Mouse (Mus musculus): ENCODE measurements around the gene Mapkapk3.
"Not testable (repeated sequence)": the region's sequence is repeated elsewhere in the genome, so short reads cannot be mapped to it uniquely, and the experiment has no call there.

Gene Mapkapk3

DNA sequence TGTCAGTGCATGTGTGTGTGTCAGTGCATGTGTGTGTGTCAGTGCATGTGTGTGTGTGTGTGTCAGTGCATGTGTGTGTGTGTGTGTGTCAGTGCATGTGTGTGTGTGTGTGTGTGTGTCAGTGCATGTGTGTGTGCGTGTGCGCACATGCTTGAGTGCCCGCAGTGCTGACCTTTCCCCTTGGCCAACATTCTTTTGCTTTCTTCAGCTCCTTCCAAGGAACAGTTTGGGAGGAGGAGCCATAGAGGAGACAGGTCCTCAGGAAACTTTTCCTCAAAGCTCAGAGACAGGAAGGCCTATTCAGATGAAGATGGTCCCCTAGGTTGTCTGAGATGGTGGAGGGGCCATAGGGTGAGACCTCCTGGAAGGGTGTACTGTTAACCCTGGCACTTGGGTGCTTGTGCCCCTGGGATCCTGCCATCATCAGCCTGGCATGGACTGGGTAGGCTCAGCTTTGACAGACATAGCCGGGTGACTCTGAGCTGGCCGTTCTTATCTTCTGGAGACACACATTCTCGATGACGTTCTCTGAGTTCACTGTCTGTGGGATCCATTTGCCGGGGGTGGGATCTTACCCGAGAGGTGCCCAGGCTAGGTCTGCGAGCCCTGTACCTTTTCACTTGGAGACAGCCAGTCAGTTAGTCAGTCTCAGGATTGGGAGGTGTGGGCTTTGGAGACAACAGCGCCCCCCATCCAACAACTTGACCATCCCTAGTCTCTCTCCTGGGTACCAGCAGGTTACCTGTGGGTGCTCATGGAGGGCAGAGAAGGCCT is 17.6 kb upstream of the Mapkapk3 start:
- no peak for DNase-seq (ENCODE audit: low spot score)

DNA sequence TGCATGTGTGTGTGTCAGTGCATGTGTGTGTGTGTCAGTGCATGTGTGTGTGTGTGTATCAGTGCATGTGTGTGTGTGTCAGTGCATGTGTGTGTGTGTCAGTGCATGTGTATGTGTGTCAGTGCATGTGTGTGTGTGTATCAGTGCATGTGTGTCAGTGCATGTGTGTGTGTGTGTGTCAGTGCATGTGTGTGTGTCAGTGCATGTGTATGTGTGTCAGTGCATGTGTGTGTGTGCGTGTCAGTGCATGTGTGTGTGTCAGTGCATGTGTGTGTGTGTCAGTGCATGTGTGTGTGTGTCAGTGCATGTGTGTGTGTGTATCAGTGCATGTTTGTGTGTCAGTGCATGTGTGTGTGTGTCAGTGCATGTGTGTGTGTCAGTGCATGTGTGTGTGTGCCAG is 17.0 kb upstream of the Mapkapk3 start:
- not testable (repeated sequence) for DNase-seq (ENCODE audit: low spot score)

- peak; percentile 69 for DNase-seq (ENCODE audit: low spot score)
Observed at GRCm38 (mm10) chr9:107305601-107306542, 16.2 kb upstream of the Mapkapk3 start.

- no peak for DNase-seq (ENCODE audit: low spot score)
Observed at GRCm38 (mm10) chr9:107305012-107305411, 15.3 kb upstream of the Mapkapk3 start.

DNA sequence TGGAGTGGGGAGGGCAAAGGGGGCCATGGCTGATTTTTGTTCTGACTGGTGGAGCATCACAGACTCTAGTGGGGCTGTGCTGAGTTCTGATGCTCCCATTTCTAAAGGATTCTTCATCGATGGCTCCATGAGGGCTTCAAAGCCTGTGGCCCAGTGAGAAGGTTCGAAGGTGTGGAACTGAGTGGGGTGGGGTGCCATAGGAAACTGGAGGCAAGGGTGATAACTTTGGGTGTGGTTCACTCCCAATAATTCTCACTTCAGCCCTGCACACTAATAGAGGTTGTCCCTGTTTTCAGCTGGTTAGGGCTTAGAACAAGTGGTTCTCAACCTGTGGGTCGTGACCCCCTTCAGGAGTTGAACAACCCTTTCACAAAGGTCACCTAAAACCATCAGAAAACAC is 14.7 kb upstream of the Mapkapk3 start:
- DNase-seq (ENCODE audit: low spot score), result no peak

- DNase-seq (ENCODE audit: low spot score), result no peak
Observed at GRCm38 (mm10) chr9:107303900-107304299, 14.2 kb upstream of the Mapkapk3 start.

DNA sequence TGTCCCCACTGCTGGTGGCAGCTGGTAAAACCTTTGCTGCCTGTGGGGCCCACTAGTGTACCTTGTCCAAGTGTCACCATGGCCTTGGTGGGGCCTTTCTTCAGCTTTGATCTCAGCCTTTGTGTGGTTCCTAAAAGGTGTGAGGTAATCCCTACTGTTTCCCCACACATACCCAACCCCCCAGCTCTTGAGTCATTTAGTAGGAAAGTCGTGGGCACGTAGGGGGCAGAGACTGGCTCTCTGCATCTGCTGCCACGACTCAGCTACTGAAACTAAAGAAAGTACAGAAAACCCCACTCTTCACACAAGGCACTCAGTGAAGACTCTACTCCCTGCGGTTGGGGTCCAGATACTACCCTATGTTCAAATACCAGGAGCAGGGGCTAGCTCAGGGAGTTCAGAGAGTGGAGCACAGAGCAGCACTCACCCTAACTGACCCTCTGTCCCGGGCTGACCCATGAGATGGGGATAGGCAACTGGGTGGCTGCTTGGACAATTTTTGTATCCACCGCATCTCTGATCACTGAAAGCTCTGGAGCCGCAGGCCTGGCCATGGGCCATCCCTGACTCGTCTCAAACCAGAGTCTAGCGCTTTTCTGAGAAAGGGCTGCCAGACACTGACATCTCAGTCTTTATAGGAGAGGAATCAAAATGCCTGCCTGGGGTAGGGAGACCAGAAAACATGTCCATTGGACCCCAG is 13.6 kb upstream of the Mapkapk3 start:
- no peak for DNase-seq (ENCODE audit: low spot score)

- no peak for DNase-seq (ENCODE audit: low spot score)
Observed at GRCm38 (mm10) chr9:107302592-107302991, 12.9 kb upstream of the Mapkapk3 start.

- no peak for DNase-seq (ENCODE audit: low spot score)
Observed at GRCm38 (mm10) chr9:107301554-107302331, 12.1 kb upstream of the Mapkapk3 start.

GRCm38 (mm10) chr9:107300224-107300973 is 10.7 kb upstream of the Mapkapk3 start:
- no peak for DNase-seq (ENCODE audit: low spot score)

DNA sequence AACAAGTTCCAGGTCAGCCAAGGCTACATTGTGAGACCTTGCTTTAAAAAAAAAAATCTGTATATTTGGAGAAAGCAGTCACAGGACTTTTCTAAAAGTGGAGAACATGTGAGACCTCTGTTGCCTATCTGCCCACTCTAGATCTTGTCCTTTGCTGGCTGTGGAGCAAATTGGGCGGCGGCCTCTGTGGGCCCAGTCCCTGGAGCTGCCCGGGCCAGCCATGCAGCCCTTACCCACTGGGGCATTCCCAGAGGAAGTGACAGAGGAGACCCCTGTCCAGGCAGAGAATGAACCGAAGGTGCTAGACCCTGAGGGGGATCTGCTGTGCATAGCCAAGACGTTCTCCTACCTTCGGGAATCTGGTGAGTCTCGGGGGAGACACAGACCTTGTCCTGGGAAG is 10.1 kb upstream of the Mapkapk3 start:
- DNase-seq (ENCODE audit: low spot score), result no peak

DNA sequence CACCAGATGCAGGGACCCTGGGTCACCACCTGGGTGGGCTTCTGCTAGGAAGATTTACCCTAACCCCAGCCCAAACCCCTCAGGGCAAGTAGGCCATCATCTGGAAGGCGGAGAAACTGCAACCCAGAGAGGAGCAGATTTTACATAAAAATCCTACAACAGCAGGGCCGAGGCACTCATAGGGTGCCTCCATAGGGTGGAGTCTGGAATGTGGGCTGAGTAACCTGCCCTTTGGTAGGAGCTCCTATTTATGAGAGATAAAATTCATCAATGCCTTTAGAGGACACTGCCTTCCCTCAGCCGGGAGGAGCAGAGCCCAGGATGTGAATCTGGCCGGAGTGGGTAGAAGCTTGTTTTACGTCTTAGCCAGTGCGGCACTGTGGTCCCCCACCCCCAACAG is 9.2 kb upstream of the Mapkapk3 start:
- no peak for DNase-seq (ENCODE audit: low spot score)

DNA sequence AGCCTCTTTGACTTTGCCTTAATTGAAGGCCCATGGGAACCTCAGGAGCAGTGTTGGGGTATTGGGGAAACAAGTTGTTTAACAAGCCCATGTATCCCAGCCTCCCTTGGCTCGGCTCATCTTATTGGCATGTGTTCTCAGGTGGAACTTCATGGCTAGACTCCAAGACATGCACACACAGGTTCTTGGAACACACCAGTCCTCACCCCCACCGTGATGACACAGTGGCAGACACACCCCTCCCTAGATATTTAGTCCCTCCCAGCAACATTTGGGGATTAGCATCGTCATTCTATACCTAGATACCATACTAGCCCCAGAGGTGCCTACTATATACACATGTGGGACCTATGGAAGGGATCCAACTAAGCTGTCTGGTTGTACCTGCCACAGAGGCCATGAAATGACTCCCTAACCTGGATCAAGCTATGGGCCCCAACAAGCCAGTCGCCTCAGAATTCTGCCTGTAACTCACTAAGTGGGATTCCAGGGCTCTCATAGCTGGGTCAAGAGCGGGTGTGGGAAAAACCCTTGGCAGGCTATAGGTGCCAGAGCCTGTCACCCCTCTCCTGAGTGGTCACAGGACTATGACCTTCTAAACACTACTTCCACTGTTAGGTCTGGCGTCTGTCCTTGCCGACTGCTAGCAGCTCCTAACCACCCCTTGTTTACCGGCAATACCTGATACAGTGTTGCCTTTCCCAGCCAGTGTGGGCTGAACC is 8.5 kb upstream of the Mapkapk3 start:
- peak; percentile 63 for DNase-seq (ENCODE audit: low spot score)

DNA sequence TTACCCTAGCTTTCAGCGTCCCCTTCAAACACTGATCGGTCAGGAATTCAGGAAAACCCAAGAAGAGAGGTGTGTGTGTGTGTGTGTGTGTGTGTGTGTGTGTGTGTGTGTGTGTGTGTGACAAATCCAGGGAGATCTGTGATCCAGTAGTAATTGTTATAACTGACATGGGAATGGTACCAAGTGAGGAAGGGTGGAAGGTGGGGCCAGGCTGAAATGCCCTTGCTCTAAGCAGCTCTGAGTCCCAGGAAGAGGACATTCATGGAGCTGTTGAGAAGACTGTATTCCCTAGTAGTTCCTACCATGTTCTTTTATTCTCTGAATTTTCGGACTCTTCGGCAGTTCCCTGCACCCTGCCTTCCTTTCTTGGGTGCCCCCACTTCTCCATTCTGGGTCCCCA is 8.0 kb upstream of the Mapkapk3 start:
- no peak for DNase-seq (ENCODE audit: low spot score)

DNA sequence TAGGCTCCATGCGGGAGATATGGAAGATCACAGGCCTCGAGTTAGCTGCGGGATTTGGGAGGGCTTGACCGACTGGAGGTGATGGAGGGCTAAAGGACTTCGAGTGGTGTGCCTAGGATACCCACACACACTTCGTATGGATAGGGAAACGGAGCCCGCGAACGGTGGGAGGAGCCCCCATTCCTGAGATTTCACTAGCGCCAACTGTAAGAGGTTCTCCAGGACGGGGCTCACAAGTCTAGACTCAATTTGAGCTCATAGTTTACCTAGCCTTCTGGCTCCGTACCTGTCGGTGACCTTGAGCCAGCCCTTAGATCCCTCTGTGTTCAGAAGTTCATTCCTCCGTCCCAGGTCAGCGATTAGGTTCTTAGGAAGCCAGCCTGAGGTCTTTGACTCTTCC is 7.4 kb upstream of the Mapkapk3 start:
- DNase-seq (ENCODE audit: low spot score), result no peak

GRCm38 (mm10) chr9:107296501-107296965 is 6.9 kb upstream of the Mapkapk3 start:
- DNase-seq (ENCODE audit: low spot score), result peak; percentile 93

- DNase-seq (ENCODE audit: low spot score), result no peak
Observed at GRCm38 (mm10) chr9:107296041-107296440, 6.4 kb upstream of the Mapkapk3 start.

DNA sequence AAGGTAGTCTGAATTCAATTTTAAA is 6.2 kb upstream of the Mapkapk3 start, which contains the start of gene Cish:
Gene Cish, plus strand, starts transcription at position 11 of the 25 bp plus-strand sequence.
- no peak for DNase-seq (ENCODE audit: low spot score)

DNA sequence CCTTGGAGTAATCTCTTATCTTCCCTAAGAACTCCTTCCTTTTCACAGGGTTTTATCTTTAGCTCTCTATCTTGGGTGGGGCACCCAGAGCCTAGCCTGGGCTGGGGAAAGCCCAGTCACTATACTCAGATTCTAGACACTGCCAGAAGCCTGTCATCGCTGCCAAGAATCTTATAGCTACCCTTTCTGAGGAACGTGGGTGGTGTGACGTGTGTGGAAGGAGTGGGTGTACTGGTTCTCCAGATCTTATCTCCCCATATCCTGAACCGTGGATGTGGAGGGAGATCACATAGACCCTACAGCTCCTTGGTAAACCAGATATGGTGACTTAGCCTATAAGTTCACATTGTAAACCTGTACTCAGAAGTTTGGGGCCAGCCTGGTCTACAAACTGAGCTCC is 5.9 kb upstream of the Mapkapk3 start:
- DNase-seq (ENCODE audit: low spot score), result no peak

DNA sequence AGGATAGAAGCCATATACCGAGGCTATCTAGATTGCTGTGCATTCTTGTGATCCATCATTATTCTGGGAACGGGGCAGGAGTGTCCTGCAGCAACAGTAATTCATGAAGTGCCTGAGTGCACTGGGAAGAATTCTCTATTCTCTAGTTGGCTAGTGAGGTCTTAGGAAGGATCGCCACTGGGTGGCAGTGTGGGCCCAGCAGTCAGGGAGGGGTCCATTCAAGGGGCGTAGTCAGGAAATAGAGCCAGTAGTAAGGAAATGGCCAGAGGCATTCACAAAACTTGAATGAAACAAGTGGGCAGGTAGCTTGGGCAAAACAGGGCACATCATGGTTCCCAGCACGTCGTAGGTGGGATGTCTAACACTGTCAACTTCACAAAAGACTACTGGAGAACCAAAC is 4.6 kb upstream of the Mapkapk3 start:
- peak; percentile 89 for DNase-seq (ENCODE audit: low spot score)

GRCm38 (mm10) chr9:107290897-107291296 is 1.2 kb upstream of the Mapkapk3 start:
- DNase-seq (ENCODE audit: low spot score), result peak; percentile 85
